Mouse (Mus musculus) liver, embryonic 13.5 days (tissue): ENCODE measurements around the gene Muc2. TPM values are rescaled to one million over a fixed set of nuclear protein-coding genes. Genes with fewer than 3 reads are reported as not detected.
"Not testable (repeated sequence)": the region's sequence is repeated elsewhere in the genome, so short reads cannot be mapped to it uniquely, and the experiment has no call there.

Experiments
- ATAC-seq: fragments of 200-750 bp; cut with Nextera tagmentation; 2 replicates; pipeline ENCODE4 v1.8.0; 2017; ENCODE audit warnings: low read depth, mild to moderate bottlenecking, moderate number of reproducible peaks, moderate library complexity
- DNase-seq: peaks from one replicate; pipeline ENCODE4 v3.0.0; 2022
- H3K27ac ChIP-seq: fragments of 300-500 bp; sonication (generic); 2 replicates; pipeline ENCODE4 v1.5.1; 2015; ENCODE audit warnings: moderate library complexity, mild to moderate bottlenecking, inconsistent platforms
- H3K27me3 ChIP-seq: fragments of 300-500 bp; sonication (generic); 2 replicates; pipeline ENCODE4 v1.6.1; 2015; ENCODE audit warnings: mild to moderate bottlenecking, inconsistent platforms
- H3K36me3 ChIP-seq: fragments of 300-500 bp; sonication (generic); 2 replicates; pipeline ENCODE4 v1.6.1; 2015; ENCODE audit warnings: mild to moderate bottlenecking, inconsistent platforms
- H3K4me1 ChIP-seq: fragments of 300-500 bp; sonication (generic); replicated peaks from 2 replicates; pipeline ENCODE4 v1.6.1; 2015; ENCODE audit warnings: inconsistent platforms
- H3K4me2 ChIP-seq: fragments of 300-500 bp; sonication (generic); 2 replicates; pipeline ENCODE4 v1.6.1; 2015; ENCODE audit warnings: inconsistent platforms, mild to moderate bottlenecking, moderate library complexity
- H3K4me3 ChIP-seq: fragments of 300-500 bp; sonication (generic); replicated peaks from 2 replicates; pipeline ENCODE4 v1.5.1; 2015; ENCODE audit warnings: mild to moderate bottlenecking, inconsistent platforms
- H3K9ac ChIP-seq: fragments of 300-500 bp; sonication (generic); 2 replicates; pipeline ENCODE4 v1.6.1; 2015; ENCODE audit warnings: mild to moderate bottlenecking, inconsistent platforms
- H3K9me3 ChIP-seq: fragments of 300-500 bp; sonication (generic); replicated peaks from 2 replicates; pipeline ENCODE4 v1.6.1; 2016; ENCODE audit warnings: inconsistent platforms
- WGBS: fragments of 180-500 bp; shearing (Covaris S2); methylation state at CpG from one replicate; pipeline ENCODE4 v1.1.7; 2015; ENCODE audit not compliant: insufficient replicate concordance; 5-methylcytosine and 5-hydroxymethylcytosine counted together
- polyA plus RNA-seq: library from polyadenylated mRNA; unstranded; fragments of >200 nt; fragmentation: Nextera tagmentation; extraction: Ambion mirVana; gene quantifications from 2 replicates; pipeline ENCODE4 v1.2.1, GENCODE M21; 2015

The Muc2 gene
- 0.03 and 0.05 TPM in 2 replicates for polyA plus RNA-seq

DNA sequence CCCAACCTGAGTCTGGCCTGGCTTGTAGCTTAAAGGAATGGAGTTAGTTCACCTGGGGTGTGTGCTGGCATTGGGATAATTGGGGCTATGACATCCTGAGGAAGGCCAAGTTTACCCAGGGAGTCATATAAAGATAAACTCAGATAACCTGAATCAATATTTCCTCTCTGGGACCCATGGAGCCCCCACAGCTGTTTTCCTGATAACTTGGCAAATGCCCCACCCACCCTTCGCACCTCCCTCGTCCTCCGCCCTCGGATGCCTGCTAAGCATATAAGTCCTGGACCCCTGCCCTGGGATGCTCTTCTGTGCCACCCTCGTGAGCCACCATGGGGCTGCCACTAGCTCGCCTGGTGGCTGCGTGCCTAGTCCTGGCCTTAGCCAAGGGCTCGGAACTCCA lies at the start of gene Muc2:
Gene Muc2, plus strand, starts transcription at position 301 of the 400 bp plus-strand sequence.
- H3K4me1 ChIP-seq, result peaks cover 3% of the 10 kb centered on the region; the same call in 1 of the 2 replicates
- ATAC-seq (no peak), DNase-seq (no peak)
- H3K9me3 ChIP-seq, result no peaks in the 10 kb centered on the region
- 56% methylated on average over 8 of the region's 8 CpGs for WGBS
- peaks cover 45% of the 10 kb centered on the region for H3K27me3 ChIP-seq
- no peak within 1 kb of the TSS for H3K9ac ChIP-seq
- no peaks in the 10 kb centered on the region for H3K36me3 ChIP-seq
- H3K27ac ChIP-seq, result no peak within 1 kb of the TSS
- no peak within 1 kb of the TSS for H3K4me3 ChIP-seq
- no peak within 1 kb of the TSS for H3K4me2 ChIP-seq

DNA sequence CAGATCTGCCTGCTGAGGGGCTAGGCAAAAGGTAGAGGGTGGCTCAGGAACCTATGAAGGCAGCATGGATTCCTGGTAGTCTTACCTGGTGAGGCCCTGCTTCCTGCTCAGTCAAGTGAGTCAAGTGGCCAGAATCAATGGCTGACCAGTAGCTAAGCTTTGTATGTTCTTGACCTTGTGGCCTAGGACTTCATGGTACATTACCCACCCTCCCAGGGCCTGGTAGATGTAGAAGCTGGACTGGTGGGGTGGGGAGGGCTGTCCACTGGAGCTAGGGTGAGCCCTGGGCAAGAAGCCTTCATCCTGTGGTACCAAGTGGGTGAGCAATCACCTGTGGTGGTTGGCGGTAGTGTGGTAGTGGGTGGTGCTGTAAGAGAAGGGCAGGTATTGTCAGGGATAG lies 47.8 kb upstream of the Muc2 start:
- Histone ChIP-seq H3K9ac (no peak overlapping the region), H3K4me2 (no peak overlapping the region), H3K36me3 (peaks cover 7% of the 10 kb centered on the region; the same call in 1 of the 2 replicates), H3K27ac (no peak overlapping the region), H3K4me1 (peaks cover 21% of the 10 kb centered on the region), H3K27me3 (no peaks in the 10 kb centered on the region), H3K4me3 (no peak overlapping the region), H3K9me3 (no peaks in the 10 kb centered on the region)
- DNase-seq (no peak), ATAC-seq (no peak)
- WGBS, result 85% methylated on average over 1 of the region's 1 CpGs

DNA sequence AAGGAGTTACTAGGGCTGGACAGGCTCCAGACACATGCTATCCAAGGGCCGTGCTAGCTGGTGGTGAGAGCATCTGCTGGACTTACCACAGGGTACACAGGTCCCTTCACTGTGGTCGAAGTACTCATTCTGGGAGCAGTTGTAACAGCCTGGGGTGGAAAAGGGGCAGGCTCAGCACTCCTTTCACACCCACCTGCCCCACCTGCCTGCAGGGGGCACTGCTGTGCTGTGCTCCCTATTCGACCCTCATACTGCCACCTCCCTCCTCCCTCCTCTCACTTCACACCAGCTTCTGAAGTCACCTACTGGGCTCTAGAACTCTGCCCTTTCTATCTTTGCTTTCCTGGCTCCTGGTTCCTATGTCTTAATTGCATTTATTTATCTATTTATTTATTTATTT lies 47.0 kb upstream of the Muc2 start:
- Histone ChIP-seq H3K4me1 (peaks cover 22% of the 10 kb centered on the region), H3K4me3 (no peak overlapping the region), H3K9me3 (no peaks in the 10 kb centered on the region), H3K27me3 (no peaks in the 10 kb centered on the region), H3K9ac (no peak overlapping the region), H3K27ac (no peak overlapping the region), H3K36me3 (peaks cover 4% of the 10 kb centered on the region; the same call in 1 of the 2 replicates), H3K4me2 (no peak overlapping the region)
- ATAC-seq (no peak), DNase-seq (peak; percentile 51)
- 32% methylated on average over 3 of the region's 3 CpGs for WGBS

DNA sequence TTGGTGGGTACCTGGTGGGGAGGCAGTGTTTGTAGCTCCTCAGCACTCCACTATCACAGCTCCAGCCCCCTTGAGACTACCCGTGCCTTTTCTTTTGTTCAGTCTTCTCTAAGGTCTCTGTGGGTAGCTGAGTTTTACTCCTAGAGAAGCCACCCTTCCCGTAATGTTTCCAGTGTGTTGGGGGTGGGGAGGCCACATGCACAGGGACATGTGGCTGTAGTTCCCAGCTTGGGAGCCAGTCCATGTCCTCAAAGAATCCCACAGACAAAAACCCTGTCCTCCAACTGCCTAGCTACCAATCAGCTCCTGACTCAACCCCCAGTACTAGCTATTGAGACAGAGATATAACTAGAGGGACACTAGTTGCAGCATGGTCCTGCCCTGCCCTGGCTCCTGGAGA lies 43.1 kb upstream of the Muc2 start:
- ATAC-seq (no peak), DNase-seq (no peak)
- peaks cover 4% of the 10 kb centered on the region; the same call in 1 of the 2 replicates for H3K36me3 ChIP-seq
- no peak overlapping the region for H3K27ac ChIP-seq
- no peak overlapping the region for H3K4me2 ChIP-seq
- no peaks in the 10 kb centered on the region for H3K27me3 ChIP-seq
- no peak overlapping the region for H3K9ac ChIP-seq
- no peak overlapping the region for H3K4me3 ChIP-seq
- peaks cover 57% of the 10 kb centered on the region for H3K4me1 ChIP-seq
- 64% methylated on average over 2 of the region's 2 CpGs for WGBS
- H3K9me3 ChIP-seq, result no peaks in the 10 kb centered on the region

DNA sequence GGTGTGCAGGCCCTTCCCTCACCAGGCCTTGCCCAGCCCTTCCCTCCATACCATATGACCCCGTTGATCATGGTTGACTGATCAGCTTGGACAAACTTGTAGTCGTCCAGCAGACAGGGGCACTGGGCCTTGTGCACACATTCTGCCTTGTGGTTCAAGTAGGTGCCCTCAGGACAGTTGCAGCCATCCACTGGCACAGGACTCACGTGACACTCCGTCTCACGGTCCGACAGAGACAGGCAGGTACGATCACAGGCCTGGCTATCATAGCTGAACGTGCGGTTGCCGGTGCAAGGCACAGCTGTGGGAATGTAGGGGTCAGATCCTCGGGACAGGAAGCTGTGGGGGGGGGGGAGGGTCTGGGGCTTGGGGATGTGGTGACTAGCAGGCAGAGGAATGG lies 42.3 kb upstream of the Muc2 start:
- H3K4me1 ChIP-seq, result peaks cover 62% of the 10 kb centered on the region

DNA sequence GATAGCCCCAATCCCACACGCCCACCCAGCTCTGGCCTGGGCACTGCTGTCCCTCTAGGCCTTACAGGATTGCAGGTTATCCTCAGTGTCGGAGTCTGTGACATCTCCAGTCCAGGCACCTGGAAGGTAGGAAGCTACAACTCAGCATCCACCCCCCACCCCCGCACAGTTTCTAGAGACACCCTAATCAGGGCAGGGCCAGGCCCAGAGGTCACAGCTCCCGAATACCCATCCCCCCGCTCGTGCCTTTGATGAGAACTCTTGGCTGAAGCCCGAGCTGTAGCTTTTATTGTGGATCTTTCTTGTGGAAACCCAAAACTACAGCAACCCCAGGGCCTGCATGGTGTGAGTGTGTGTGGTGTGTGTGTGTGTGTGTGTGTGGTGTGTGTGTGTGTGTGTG lies 37.9 kb upstream of the Muc2 start:
- peaks cover 79% of the 10 kb centered on the region for H3K4me1 ChIP-seq
- no peak overlapping the region for H3K27ac ChIP-seq
- DNase-seq (peak; percentile 46), ATAC-seq (peak; percentile 32; the same call in 1 of the 2 replicates)
- 42% methylated on average over 7 of the region's 7 CpGs for WGBS
- no peak overlapping the region for H3K4me3 ChIP-seq
- H3K9me3 ChIP-seq, result no peaks in the 10 kb centered on the region
- no peak overlapping the region for H3K4me2 ChIP-seq
- no peaks in the 10 kb centered on the region for H3K27me3 ChIP-seq
- no peak overlapping the region for H3K9ac ChIP-seq
- no peaks in the 10 kb centered on the region for H3K36me3 ChIP-seq

More for the DNA sequence above, 42.3 kb upstream of the Muc2 start:
- WGBS, result 64% methylated on average over 11 of the region's 11 CpGs
- Histone ChIP-seq H3K9ac (no peak overlapping the region), H3K36me3 (peaks cover 4% of the 10 kb centered on the region; the same call in 1 of the 2 replicates), H3K27ac (no peak overlapping the region), H3K27me3 (no peaks in the 10 kb centered on the region), H3K4me3 (no peak overlapping the region), H3K9me3 (no peaks in the 10 kb centered on the region), H3K4me2 (no peak overlapping the region)
- no peak for DNase-seq
- ATAC-seq, result no peak

DNA sequence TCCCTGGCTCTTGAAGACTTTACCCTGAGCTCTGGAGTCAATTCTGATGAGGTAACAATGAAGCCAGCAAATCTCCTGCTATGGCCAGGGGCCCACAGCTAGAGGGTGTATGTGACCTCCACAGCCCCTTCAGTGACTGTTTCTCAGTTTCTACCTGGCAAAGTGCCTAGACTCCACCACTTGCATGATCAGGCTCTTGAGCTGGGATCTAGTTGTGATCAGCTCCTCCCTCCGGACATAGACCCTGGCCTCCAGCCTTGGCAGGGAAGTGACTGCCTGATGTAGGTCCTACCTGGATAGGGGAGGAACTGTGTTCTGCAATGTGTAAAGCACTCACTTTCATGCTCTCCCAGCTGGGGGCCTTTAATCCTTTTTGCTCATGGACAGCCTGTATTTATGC lies 29.8 kb upstream of the Muc2 start:
- no peak overlapping the region for H3K4me2 ChIP-seq
- WGBS, result 67% methylated on average over 1 of the region's 1 CpGs
- no peaks in the 10 kb centered on the region for H3K36me3 ChIP-seq
- no peak for ATAC-seq
- H3K9ac ChIP-seq, result no peak overlapping the region
- no peak overlapping the region for H3K4me3 ChIP-seq
- no peaks in the 10 kb centered on the region for H3K9me3 ChIP-seq
- H3K27ac ChIP-seq, result no peak overlapping the region
- DNase-seq, result no peak
- no peaks in the 10 kb centered on the region for H3K27me3 ChIP-seq
- peaks cover 54% of the 10 kb centered on the region for H3K4me1 ChIP-seq

DNA sequence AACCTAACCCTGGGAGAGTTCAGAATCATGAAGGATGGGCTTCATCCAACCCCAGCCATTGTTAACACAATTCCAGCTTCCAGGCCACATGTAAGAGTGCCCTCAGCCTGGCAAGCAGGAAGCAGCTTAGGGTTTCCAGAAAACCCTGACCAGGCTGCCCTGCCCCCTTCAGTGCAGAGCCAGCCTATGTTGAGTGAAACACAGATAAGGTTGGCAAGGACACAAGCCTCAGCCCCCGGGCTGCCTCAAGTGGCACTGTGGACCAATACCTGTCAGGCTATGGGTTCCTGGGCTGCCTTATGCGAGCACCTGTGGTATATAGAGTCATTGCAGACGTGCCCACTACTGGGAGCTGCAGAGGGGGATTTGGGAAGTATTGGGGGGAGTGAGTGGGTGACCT lies 28.7 kb upstream of the Muc2 start:
- peaks cover 47% of the 10 kb centered on the region for H3K4me1 ChIP-seq
- no peaks in the 10 kb centered on the region for H3K9me3 ChIP-seq
- no peak overlapping the region for H3K27ac ChIP-seq
- H3K4me2 ChIP-seq, result no peak overlapping the region
- ATAC-seq, result no peak
- no peaks in the 10 kb centered on the region for H3K36me3 ChIP-seq
- no peak for DNase-seq
- no peak overlapping the region for H3K9ac ChIP-seq
- no peaks in the 10 kb centered on the region for H3K27me3 ChIP-seq
- H3K4me3 ChIP-seq, result no peak overlapping the region
- WGBS, result 44% methylated on average over 3 of the region's 3 CpGs

DNA sequence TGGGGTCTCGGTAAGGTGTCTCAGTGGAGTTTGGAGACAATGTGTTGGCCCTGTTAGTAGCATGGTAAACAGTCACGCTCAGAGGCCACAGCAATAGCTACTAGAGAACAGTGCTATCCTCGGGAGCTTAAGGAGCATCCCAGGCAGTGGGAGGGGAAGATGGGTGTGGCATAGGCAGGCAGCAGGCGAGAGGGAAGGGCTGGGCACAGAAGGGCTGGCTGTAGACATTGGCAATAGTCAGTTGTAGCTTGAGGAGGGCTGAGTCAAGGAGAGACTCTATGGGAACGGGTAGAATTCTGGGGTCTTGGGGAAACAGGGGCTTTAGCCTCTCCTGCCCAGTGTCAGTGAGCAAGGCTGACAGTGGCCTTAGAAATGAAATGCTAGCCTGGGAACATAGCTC lies 27.9 kb upstream of the Muc2 start:
- H3K4me2 ChIP-seq, result no peak overlapping the region
- H3K27me3 ChIP-seq, result no peaks in the 10 kb centered on the region
- ATAC-seq (0 out of 2 replicates have a peak, but pooled peaks have one; percentile 19), DNase-seq (no peak)
- no peak overlapping the region for H3K27ac ChIP-seq
- H3K36me3 ChIP-seq, result no peaks in the 10 kb centered on the region
- no peak overlapping the region for H3K4me3 ChIP-seq
- H3K4me1 ChIP-seq, result peaks cover 42% of the 10 kb centered on the region
- no peak overlapping the region for H3K9ac ChIP-seq
- no peaks in the 10 kb centered on the region for H3K9me3 ChIP-seq
- 47% methylated on average over 5 of the region's 5 CpGs for WGBS

DNA sequence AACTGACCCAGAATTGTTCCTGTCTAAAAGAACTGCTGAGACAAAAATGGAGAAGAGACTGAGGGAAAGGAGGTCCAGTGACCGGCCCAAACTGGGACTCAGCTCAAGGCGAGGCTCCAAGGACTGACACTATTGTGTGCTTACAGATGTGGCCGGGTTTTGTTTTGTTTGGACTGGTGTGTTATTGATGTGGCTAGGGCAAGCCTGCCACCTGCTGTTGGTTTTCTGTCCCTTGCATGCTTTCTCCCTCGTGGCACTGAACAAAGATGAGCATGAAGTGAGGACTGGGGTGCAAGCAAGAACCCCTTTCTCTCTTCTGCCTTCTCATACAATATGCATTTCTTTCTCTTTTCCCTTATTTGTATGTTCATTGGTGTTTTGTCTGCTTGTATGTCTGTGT lies 23.9 kb upstream of the Muc2 start:
- Histone ChIP-seq H3K27me3 (no peaks in the 10 kb centered on the region), H3K36me3 (no peaks in the 10 kb centered on the region), H3K27ac (no peak overlapping the region), H3K9me3 (no peaks in the 10 kb centered on the region), H3K4me3 (no peak overlapping the region), H3K4me2 (no peak overlapping the region), H3K9ac (no peak overlapping the region), H3K4me1 (peaks cover 22% of the 10 kb centered on the region)
- DNase-seq (peak; percentile 45), ATAC-seq (peak; percentile 48; the same call in 1 of the 2 replicates)
- WGBS, result 8% methylated on average over 4 of the region's 4 CpGs

DNA sequence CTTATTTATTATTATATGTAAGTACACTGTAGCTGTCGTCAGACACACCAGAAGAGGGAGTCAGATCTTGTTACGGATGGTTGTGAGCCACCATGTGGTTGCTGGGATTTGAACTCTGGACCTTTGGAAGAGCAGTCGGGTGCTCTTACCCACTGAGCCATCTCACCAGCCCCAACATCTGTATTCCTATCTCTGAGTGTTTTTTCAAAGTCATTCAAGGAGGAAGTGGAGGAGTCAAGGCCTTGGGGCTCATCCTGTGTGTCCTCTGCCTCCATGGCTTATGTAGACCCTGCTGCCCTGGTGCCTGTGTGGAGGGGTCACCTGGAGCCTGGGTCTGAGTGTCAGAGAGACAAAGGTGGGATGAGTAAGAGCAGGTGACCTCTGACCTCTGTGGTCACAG lies 21.0 kb upstream of the Muc2 start:
- DNase-seq, H3K27me3 ChIP-seq, H3K27ac ChIP-seq, H3K9ac ChIP-seq, H3K9me3 ChIP-seq, H3K4me2 ChIP-seq, H3K36me3 ChIP-seq, H3K4me3 ChIP-seq, ATAC-seq: not testable (repeated sequence)
- peaks cover 28% of the 10 kb centered on the region for H3K4me1 ChIP-seq
- 69% methylated on average over 3 of the region's 3 CpGs for WGBS

DNA sequence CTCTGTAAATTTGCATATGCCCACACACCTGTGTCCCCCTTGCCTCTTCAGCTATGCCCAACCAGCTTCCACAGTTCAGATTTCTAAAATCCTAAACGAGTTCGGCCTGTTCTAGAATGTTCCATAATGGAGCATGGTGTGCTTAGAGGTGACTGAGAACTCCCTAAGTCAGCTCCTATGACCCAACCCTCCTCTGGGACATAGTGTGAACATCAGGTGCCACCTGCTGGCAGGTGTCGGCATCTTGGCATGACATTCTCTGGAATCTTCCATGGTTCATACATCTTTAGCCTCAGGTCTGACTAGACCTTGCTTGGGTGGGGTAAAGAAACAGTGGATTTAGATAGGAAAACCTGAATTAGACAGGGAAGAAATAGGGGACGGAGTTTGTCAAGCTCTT lies 19.1 kb upstream of the Muc2 start:
- 56% methylated on average over 4 of the region's 4 CpGs for WGBS
- peak; percentile 27 for ATAC-seq
- no peaks in the 10 kb centered on the region for H3K9me3 ChIP-seq
- H3K4me2 ChIP-seq, result peak overlapping the region; percentile 53
- peak overlapping the region; percentile 27; the same call in 1 of the 2 replicates for H3K9ac ChIP-seq
- H3K36me3 ChIP-seq, result no peaks in the 10 kb centered on the region
- no peaks in the 10 kb centered on the region for H3K27me3 ChIP-seq
- H3K27ac ChIP-seq, result peak overlapping the region; percentile 93
- peak; percentile 57 for DNase-seq
- H3K4me1 ChIP-seq, result peaks cover 27% of the 10 kb centered on the region
- no peak overlapping the region for H3K4me3 ChIP-seq
